Mouse (Mus musculus) kidney, adult 2 months (tissue): ENCODE data around the gene Gpd2. TPM values are rescaled to one million over a fixed set of nuclear protein-coding genes. Genes with fewer than 3 reads are reported as not detected.
A peak's percentile ranks its signal among the peaks of the same experiment; 100 is the strongest.

Experiments
- DNase-seq: peaks from one replicate; pipeline ENCODE4 v3.0.0; 2021
- H3K27ac ChIP-seq: fragments of 200-500 bp; 2 replicates; pipeline ENCODE4 v1.5.1; 2012; ENCODE audit warnings: low read depth, low read length, control low read depth, inconsistent platforms; ENCODE audit not compliant: insufficient read depth
- H3K27me3 ChIP-seq: fragments of 200-500 bp; replicated peaks from 2 replicates; pipeline ENCODE4 v1.6.1; 2012; ENCODE audit warnings: mild to moderate bottlenecking, moderate library complexity, low read length, inconsistent platforms; ENCODE audit not compliant: control insufficient read depth, insufficient read depth
- H3K36me3 ChIP-seq: fragments of 200-500 bp; 2 replicates; pipeline ENCODE4 v1.6.1; 2012; ENCODE audit warnings: mild to moderate bottlenecking, moderate library complexity, low read length, inconsistent platforms; ENCODE audit not compliant: control insufficient read depth, insufficient read depth
- H3K4me1 ChIP-seq: fragments of 200-500 bp; 2 replicates; pipeline ENCODE4 v1.6.1; 2011; ENCODE audit warnings: low read length; ENCODE audit not compliant: control insufficient read depth, insufficient read depth
- H3K4me3 ChIP-seq: fragments of 200-500 bp; 2 replicates; pipeline ENCODE4 v1.5.1; 2011; ENCODE audit warnings: mild to moderate bottlenecking, low read depth, low read length, control low read depth; ENCODE audit not compliant: insufficient read depth
- CTCF ChIP-seq: fragments of 200-500 bp; conservative IDR thresholded peaks from 2 replicates; pipeline ENCODE4 v1.5.1; 2011; ENCODE audit warnings: low read depth, mild to moderate bottlenecking, control low read depth, low read length, moderate library complexity, mixed read lengths; ENCODE audit not compliant: insufficient read depth, insufficient read length
- POLR2A ChIP-seq: fragments of 200-500 bp; IDR thresholded peaks from one replicate; pipeline ENCODE4 v1.6.1; 2011; ENCODE audit warnings: low read depth, low read length, control low read depth
- WGBS: fragments of 180-500 bp; shearing (Covaris S2); methylation state at CpG from one replicate; pipeline ENCODE4 v1.1.7; 2018; 5-methylcytosine and 5-hydroxymethylcytosine counted together
- polyA plus RNA-seq: library from polyadenylated mRNA; depleted of rRNA; stranded (reverse); fragments of >200 nt; gene quantifications from 2 replicates; pipeline ENCODE4 v1.2.3, GENCODE M21; 2012

Gene Gpd2
- polyA plus RNA-seq, 1 experiment: 17.2 TPM

DNA sequence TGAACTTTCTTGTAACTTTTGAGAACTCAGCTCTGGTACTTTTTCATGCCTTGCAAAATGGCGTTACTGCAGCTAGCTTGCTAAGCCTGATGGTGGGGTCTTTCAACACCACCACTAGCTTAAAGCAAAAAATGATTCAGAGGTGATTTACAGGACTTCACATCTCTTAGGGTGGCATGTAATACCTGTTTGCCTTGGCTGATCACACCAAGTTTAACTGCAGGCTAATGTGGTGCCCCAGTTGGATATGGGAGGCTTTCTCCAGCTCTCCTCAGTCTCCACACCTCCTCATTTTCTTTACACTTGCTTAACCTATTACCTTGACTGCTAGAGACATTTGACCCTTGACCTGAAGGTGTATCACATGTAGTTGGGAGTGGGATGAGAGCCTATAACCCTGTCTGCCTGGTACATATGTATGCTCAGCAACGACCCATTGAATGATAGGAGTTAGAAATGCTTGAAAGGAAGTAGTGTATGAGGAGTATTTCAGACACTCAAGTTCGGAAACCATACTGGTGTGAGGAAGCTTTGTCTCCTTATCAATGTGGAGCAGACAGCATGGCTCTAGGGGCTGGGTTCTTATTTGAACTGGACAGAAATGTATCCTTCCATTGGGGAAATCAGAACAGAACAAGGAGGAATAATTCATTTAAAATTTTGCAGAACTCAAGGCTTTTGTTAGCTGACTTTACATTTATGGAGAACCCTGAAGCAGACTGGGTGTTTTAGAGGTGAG, 14.0 kb upstream of the Gpd2 start:
- TF ChIP-seq POLR2A: no peak
- TF ChIP-seq CTCF: no peak
- Histone ChIP-seq H3K27ac (no peak overlapping the region), H3K4me3 (no peak overlapping the region), H3K4me1 (no peaks in the 10 kb centered on the region; the same call in 1 of the 2 replicates), H3K27me3 (no peaks in the 10 kb centered on the region), H3K36me3 (no peaks in the 10 kb centered on the region)
- 73% methylated on average over 3 of the region's 3 CpGs for WGBS
- no peak for DNase-seq

DNA sequence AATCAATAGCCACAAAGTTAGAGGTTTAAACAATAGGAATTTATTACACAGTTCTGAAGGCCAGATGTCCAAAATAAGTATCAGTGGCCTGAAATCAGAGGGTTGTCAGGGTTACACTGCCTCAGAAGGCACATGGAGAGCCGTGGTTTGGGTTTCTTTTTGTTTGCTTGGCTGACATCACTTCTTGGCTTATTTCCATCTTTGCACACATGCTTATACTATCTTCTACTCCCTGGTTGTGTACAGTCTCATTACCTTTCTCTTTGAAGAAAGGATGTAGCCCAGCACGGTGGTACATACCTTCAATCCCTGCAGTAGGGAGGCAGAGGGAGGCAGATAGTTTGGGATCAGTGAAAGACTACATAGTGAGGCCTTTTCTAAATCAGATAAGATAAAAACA, 12.2 kb upstream of the Gpd2 start:
- WGBS: 73% methylated on average over 2 of the region's 2 CpGs
- DNase-seq: no peak

DNA sequence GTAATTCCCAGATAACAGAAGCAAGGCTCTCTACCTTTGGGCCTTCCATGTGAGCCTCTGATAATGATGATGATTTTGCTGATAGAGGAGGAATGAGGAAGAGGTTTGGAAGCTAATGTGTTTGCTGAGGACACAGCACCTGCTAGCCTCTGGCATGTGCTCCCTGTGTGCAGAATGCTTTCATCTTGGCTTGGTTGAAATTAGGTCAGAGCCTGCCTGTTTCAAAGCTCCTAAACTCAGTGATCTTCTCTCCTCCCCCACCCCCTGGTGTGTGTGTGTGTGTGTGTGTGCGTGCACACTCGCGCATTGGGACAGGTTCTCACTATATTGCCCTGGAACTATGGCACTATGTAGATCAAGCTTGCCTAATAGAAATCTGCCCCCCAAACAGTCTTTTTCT, 10.0 kb upstream of the Gpd2 start:
- Histone ChIP-seq H3K27me3 (no peaks in the 10 kb centered on the region), H3K36me3 (no peaks in the 10 kb centered on the region), H3K4me3 (no peak overlapping the region), H3K4me1 (no peaks in the 10 kb centered on the region; the same call in 1 of the 2 replicates), H3K27ac (no peak overlapping the region)
- no peak for DNase-seq
- WGBS: 93% methylated on average over 3 of the region's 3 CpGs
- TF ChIP-seq CTCF (no peak), POLR2A (no peak)

More for the DNA sequence above, 12.2 kb upstream of the Gpd2 start:
- Histone ChIP-seq H3K4me3 (no peak overlapping the region), H3K27ac (no peak overlapping the region), H3K36me3 (no peaks in the 10 kb centered on the region), H3K4me1 (no peaks in the 10 kb centered on the region; the same call in 1 of the 2 replicates), H3K27me3 (no peaks in the 10 kb centered on the region)
- TF ChIP-seq POLR2A (no peak), CTCF (no peak)

DNA sequence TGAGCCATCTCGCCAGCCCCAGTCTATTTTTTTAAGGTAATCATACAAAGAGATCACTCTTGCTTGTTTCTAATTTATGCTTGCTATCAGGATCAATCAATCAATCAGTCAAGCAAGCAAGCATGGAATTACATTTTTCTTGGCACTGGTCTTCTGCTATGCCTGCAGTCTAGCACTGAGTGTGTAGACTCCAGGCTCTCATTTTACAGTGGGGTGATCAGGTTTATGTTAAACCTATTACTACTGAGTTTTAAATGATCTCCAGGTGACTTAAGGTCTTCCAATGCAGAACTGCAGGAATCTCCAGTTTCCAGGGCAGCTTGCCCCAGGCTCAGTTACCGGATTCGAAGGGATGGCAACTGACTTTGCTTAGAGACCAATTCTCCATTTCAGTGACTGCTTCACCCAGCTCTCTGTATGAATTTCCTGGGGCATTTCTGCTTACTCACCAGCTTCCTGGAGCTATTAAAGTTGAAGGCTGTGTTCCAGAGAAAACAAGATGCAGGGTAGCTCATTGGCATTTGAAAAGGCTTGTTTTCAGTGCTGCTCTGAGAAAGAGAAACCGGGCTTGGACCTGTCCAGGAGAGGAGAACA, 7.7 kb upstream of the Gpd2 start:
- WGBS: 35% methylated on average over 4 of the region's 4 CpGs
- H3K4me1 ChIP-seq: no peaks in the 10 kb centered on the region
- no peaks in the 10 kb centered on the region for H3K36me3 ChIP-seq
- TF ChIP-seq CTCF: no peak
- TF ChIP-seq POLR2A: no peak
- DNase-seq: peak; percentile 27
- no peak overlapping the region for H3K27ac ChIP-seq
- no peak overlapping the region for H3K4me3 ChIP-seq
- no peaks in the 10 kb centered on the region for H3K27me3 ChIP-seq

DNA sequence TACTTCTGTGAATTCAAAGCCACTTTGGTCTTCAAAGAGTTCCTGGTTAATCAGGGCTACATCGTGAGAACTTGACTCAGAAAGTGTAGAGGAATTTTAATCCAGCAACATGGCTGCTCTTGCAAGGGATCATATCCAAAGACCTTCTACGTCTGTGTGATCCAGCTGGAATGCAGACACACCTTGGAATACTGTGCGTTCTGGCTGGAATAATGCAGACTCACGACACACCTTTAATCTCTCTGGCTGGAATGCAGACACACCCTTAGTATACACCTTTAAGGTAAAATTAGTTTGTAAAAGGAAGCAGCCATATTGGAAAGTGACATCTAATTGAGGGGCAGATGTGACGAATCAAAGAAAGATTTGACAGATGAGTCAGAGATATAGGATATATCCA, 6.0 kb upstream of the Gpd2 start:
- H3K4me3 ChIP-seq: no peak overlapping the region
- H3K27ac ChIP-seq: no peak overlapping the region
- no peaks in the 10 kb centered on the region for H3K36me3 ChIP-seq
- H3K27me3 ChIP-seq: no peaks in the 10 kb centered on the region
- no peak for TF ChIP-seq POLR2A
- no peaks in the 10 kb centered on the region for H3K4me1 ChIP-seq
- WGBS: 86% methylated on average over 5 of the region's 5 CpGs
- DNase-seq: no peak

DNA sequence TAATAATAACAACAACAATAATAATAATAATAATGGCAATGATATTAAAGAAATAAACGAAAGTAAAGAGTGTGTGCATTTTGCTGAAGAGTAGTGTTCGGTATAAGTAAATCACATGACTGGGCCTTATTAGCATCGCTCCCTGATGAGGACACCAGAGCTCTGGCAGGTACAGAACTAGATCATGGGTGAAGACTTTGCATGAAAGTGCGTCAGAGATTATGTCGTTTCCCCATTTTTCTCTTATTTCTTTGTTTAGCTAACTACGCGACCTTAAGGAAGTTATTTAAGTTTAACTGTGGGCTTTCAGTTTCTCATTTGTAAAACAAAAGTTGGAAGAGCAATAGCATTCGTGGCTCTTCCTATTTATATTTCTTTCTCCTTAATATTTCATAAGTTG, 5.1 kb upstream of the Gpd2 start:
- Histone ChIP-seq H3K27me3 (no peaks in the 10 kb centered on the region), H3K36me3 (no peaks in the 10 kb centered on the region), H3K4me3 (no peak overlapping the region), H3K4me1 (0 out of 2 replicates have a peak, but pooled peaks cover 3% of the 10 kb centered on the region), H3K27ac (no peak overlapping the region)
- 85% methylated on average over 8 of the region's 8 CpGs for WGBS
- DNase-seq: no peak
- TF ChIP-seq CTCF: no peak
- TF ChIP-seq POLR2A: no peak

DNA sequence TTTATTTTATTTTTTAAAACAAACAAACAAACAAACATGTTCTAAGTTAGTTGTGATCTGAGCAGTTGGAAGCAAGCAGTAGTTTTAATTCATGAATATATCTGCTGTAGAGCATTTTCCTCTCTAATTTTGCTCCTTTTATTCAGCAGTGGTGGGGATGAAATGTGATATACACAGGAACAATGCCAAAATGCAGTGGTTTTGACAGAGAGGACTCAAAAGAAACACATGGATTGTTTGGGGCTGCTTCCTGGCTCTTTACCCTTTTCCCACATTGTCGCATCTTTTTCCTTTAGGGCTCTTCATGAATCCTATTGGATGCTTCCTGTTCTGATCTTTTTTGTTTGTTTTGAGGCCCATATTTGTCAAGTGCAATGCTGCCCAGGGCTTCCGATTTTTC, 1.2 kb upstream of the Gpd2 start:
- 0 out of 2 replicates have a peak, but pooled peaks cover 3% of the 10 kb centered on the region for H3K4me1 ChIP-seq
- H3K27ac ChIP-seq: no peak overlapping the region
- no peak for DNase-seq
- WGBS: 85% methylated on average over 2 of the region's 2 CpGs
- H3K27me3 ChIP-seq: no peaks in the 10 kb centered on the region
- TF ChIP-seq POLR2A (no peak), CTCF (no peak)
- no peak overlapping the region for H3K4me3 ChIP-seq
- H3K36me3 ChIP-seq: no peaks in the 10 kb centered on the region
